Mouse (Mus musculus): Measurements from ENCODE around the gene Muc2.

DNA sequence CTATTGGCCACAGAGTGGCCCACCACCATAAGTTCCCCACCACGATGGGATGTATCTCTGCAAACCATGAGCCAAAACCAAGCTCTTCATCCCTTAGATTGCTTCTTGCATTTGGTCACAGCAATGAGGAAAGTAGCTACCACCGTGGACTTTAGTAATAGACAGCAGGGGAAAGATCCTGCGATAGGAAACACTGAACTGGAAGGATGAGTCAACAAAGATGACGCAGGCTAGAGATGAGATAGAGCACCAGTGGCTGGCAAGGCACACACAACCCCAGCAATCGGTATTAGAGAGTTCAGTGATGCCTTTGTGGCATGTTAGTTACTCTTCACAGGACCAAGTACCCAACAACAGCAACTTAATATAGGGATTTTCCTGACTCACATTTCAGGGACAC, 86.1 kb downstream of the Muc2 start:
- no peak for TF ChIP-seq GATA1 (IDR thresholded peaks at IDR 0.05; ENCODE audit: low read length)
- TF ChIP-seq TAL1 (IDR thresholded peaks at IDR 0.05; ENCODE audit: low read length), result no peak
